Mouse (Mus musculus) adrenal gland, postnatal 14 days (tissue): ENCODE measurements around the gene Hoxb1. TPM values are rescaled to one million over a fixed set of nuclear protein-coding genes. Genes with fewer than 3 reads are reported as not detected.

Source experiments
- DNase-seq: peaks from one replicate; pipeline ENCODE4 v3.0.0; 2021; ENCODE audit warnings: mixed read lengths
- total RNA-seq: library from RNA; stranded (reverse); gene quantifications from 2 replicates; pipeline ENCODE4 v1.2.3, GENCODE M21; 2021

The Hoxb1 gene
- total RNA-seq, 1 experiment from 2014 or later, result not detected

GRCm38 (mm10) chr11:96334002-96334364 is 31.6 kb upstream of the Hoxb1 start:
- no peak for DNase-seq

DNA sequence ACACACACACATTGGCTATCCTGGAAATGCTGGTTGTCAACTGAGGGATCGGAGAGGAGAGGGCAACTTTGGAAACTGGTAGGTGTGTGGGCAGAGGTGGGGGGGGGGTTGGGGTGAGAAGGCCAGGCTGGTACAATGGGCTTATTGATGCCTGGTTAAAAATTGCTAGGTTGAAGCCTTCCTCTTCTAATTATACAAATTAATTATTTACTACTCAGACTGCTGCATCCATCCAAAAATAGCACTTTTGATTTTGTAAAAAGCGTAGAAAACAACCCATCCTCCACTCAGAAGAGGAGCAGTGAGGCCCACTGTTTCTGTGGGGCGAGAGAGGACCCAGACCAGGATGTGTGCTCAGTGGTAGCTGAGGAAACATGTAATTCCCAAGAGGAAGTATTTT is 30.6 kb upstream of the Hoxb1 start:
- no peak for DNase-seq

GRCm38 (mm10) chr11:96336597-96336996 is 29.0 kb upstream of the Hoxb1 start:
- DNase-seq, result peak; percentile 56

DNA sequence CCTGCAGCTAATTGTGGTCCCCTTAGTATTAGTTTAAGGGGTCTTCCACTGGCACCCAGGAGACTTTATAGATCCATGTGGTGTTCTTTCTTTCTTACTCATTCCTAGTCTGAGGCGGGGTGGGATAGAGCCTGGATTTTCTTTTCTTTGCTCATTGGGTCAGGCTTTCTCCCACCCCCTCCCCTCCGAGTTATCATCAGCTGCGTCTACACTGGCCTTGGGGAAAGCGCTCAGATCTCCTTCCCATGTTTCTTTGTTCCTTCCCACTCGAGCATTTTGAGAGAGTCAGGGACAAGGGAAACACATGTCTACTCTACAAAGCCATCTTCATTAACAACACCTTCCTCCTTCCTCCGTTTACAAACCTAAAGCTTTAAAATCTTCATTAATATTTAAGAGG is 28.5 kb upstream of the Hoxb1 start:
- peak; percentile 36 for DNase-seq

GRCm38 (mm10) chr11:96338957-96339855 is 26.3 kb upstream of the Hoxb1 start:
- DNase-seq, result peak; percentile 18

DNA sequence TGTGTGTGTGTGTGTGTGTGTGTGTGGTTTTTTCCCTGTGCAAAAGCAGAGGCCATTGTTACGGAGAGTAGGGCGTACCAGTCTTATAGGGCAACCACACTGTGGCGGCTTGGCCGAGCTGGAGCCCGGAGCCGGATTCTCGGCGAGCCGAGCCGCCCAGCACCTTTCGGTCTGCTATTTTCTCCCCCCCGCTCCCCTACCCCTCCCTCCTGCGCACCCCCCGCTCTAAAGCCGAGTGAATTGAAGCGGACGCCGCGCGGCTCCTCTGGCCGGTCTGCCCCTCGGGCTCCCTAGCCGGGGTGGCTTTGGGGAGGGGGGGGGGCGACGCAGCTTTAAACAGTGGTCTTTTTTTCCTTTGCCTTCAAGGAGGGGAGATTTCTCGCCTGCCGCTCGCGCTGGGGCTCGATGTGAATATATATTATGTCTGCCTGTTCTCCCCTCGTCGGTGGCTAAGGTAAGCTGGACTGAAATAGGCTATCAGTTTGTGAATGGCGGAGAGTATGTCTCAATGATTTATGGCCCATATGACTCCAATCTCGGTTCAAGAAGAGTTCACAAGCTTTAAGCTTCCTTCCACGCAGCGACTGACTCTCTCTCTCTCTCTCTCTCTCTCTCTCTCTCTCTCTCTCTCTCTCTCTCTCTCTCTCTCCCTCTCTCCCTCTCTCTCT is 24.7 kb upstream of the Hoxb1 start:
- DNase-seq, result peak; percentile 71

DNA sequence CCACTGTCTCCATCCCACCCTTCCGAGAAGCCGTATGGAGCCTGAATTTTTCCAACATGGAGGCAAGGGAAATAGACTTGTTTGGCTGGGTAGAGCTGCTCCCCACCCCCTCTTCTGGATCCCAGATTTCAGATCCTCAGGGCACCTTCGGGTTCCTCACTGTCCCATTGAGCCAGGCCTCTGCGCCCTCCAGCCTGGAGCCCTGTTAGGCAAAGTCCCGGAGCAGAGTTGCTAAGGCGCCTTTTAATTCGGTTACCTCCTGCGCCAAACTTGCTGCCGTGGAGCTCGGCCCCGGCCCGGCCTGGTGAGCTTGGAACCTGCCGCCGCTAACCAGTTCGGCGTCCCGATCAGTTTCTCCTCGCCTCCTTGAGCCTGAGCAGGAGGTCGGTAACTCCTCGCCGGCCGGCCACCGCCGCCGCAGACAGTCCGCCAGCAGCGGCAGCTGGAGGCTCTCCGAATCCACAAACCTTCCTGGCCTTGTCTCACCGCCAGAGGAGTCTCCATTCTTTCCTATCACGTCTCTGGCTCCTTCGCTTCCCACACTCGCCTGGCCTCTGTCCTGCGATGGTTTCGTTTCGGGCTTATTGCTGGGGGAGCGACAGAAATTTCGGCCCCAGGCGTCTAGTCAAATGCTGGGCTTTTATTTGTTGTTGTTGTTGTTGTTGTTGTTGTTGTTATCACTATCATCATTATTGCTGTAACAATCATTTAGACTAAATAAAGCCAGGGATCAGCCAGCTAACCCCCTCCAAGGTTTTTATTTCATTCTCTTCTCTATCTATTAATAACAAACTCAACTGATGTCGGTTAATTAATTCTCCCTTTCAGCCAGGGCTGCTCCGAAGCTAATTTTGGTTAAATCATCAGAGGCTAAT is 23.6 kb upstream of the Hoxb1 start:
- DNase-seq, result peak; percentile 69

DNA sequence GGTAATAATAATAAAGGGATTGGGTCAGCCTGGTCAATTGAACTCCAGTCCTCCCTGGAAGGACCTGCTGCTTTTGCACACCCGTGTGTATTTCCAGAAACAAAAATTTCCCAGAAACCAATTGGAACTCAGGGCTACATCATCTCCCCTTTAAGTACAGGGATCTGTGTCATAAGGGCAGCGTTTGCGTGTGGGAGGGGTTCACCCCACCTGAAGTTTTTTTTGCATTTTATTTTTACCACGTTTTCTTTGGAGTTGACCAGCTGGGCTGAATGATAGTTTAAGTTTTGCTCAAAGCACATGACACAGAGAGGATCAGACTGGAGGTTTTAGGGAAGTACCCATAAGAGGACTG is 23.0 kb upstream of the Hoxb1 start:
- no peak for DNase-seq

- DNase-seq, result peak; percentile 15
Measured at GRCm38 (mm10) chr11:96343206-96343745, 22.3 kb upstream of the Hoxb1 start.

DNA sequence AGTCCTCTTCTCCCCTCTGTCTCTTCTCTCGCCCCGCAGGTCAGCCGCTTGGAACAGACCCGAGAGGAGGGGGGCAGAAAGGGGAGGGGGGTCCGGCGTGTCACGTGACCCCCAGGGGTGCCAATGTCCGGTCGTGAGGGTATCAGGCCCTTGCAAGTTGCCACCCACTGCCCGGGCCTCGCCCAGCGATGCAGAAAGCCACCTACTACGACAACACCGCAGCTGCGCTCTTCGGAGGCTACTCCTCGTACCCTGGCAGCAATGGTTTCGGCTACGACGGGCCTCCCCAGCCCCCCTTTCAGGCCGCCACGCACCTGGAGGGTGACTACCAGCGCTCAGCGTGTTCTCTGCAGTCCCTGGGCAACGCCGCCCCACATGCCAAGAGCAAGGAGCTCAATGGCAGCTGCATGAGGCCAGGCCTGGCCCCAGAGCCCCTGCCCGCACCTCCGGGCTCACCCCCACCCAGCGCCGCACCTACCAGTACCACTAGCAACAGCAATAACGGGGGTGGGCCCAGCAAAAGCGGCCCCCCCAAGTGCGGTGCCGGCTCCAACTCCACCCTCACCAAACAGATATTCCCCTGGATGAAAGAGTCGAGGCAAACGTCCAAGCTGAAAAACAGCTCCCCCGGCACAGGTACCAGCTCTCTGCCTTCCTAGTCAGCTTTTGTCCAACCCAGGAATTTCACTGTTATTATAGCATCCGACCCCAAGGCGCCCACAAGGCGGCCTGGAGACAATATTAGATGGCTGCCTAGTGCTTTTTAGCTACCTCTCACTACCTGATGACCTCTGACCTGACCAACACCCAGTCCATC is 21.3 kb upstream of the Hoxb1 start:
- peak; percentile 43 for DNase-seq

DNA sequence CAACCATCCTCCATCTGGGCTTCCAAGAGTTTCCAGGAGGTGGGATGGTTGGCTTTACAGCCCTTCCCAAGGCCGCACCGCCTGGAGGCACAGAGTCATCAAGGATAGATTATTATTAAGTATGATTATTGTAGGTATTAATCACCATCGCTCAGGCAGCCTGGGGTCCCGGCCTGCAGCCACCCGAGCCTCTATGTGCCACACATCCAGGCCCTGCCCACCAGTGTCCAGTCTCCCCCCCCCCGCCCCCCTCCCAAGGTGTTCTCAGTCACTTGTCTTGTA is 20.7 kb upstream of the Hoxb1 start:
- peak; percentile 37 for DNase-seq

DNA sequence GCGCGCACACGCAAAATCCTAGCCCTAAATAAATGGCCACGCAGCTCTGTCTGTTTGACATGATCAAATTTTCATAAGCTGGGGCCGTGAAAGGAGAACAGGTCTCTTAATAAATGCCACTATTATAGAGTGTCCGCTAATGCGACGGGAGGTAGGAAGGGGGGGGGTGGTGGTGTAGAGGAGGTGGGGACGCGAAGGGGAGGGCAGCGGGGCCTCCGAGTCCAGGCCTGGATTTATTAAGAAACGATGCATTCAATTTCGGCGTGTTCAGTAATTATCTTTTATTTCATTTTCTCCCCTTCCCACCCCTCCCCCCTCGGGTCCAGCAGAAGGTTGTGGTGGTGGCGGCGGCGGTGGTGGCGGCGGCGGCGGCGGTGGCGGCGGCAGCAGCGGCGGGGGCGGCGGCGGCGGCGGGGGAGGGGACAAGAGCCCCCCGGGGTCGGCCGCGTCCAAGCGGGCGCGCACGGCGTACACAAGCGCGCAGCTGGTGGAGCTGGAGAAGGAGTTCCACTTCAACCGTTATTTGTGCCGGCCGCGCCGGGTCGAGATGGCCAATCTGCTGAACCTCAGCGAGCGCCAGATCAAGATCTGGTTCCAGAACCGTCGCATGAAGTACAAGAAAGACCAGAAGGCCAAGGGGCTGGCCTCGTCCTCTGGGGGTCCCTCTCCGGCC is 20.2 kb upstream of the Hoxb1 start:
- peak; percentile 61 for DNase-seq

GRCm38 (mm10) chr11:96345893-96346806 is 19.4 kb upstream of the Hoxb1 start:
- peak; percentile 48 for DNase-seq

DNA sequence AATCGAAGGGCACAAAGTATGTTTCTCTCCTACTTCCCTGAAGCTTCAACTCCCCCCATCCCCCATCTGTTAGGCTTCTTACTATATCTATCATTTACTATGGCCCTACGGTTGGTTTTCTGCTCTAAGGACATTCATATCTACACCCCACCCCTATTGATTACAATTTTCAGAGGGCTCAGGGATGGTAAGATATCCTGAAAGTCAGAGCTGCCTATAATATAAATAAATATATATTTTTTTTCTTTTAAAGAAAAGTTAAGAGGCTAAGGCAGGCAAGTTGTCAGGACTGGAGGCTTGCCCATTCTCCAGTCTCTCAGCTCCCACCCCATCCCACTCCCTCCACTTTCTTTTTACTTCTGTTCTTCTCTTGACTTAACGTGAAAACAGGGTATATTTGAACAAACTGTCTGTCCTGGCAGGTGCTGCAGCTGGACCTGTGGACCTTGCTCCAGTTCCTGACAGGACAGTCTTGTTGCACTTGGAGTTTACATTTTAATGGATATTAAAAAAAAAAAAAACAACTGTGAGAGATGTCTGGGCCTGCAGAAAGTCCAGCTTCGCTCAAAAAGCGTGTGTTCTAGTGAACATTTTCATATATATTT is 18.5 kb upstream of the Hoxb1 start:
- DNase-seq, result no peak

GRCm38 (mm10) chr11:96347717-96348116 is 17.8 kb upstream of the Hoxb1 start:
- no peak for DNase-seq

- DNase-seq, result peak; percentile 77
Measured at GRCm38 (mm10) chr11:96348141-96348928, 17.2 kb upstream of the Hoxb1 start.

- DNase-seq, result no peak
Measured at GRCm38 (mm10) chr11:96348988-96349387, 16.6 kb upstream of the Hoxb1 start.

GRCm38 (mm10) chr11:96349491-96350340 is 15.8 kb upstream of the Hoxb1 start:
- peak; percentile 73 for DNase-seq
